Mouse (Mus musculus) adrenal gland, adult 18-20 months (tissue): ENCODE measurements around the gene Ppfibp1. TPM values are rescaled to one million over a fixed set of nuclear protein-coding genes. Genes with fewer than 3 reads are reported as not detected.

Experiments
- total RNA-seq, 2 experiments: library from RNA; stranded (reverse); gene quantifications; 1 replicate in 1 of 2; 2 replicates in 1 of 2; pipeline ENCODE4 v1.2.3; 2021

Ppfibp1 gene
- total RNA-seq, 2 experiments from 2014 or later: 72.0 to 88.3 TPM

Other genes starting within 250 kb of the Ppfibp1 start
- gene Med21, start 245.9 kb upstream of the Ppfibp1 start, total RNA-seq: 10 to 100 TPM; 66.4 to 67.1 TPM
- gene Tm7sf3, start 245.7 kb upstream of the Ppfibp1 start, total RNA-seq: 10 to 100 TPM; 30.2 to 33.3 TPM
- 10 to 100 TPM; 20.3 to 21.0 TPM for gene Stk38l, start 163.5 kb upstream of the Ppfibp1 start, total RNA-seq
- 1 to 10 TPM in 1 of 2 experiments, under 1 TPM in 1; 0.67 to 1.2 TPM for gene Arntl2, start 92.4 kb upstream of the Ppfibp1 start, total RNA-seq
- gene Smco2, start 38.4 kb upstream of the Ppfibp1 start, total RNA-seq: not detected
- gene 1700034J05Rik, start 65.9 kb downstream of the Ppfibp1 start, total RNA-seq: not detected
- under 1 TPM; 0.66 to 0.99 TPM for gene Rep15, start 144.1 kb downstream of the Ppfibp1 start, total RNA-seq
- 100 to 1,000 TPM in 1 of 2 experiments, 10 to 100 TPM in 1; 80.3 to 102 TPM for gene Mrps35, start 154.3 kb downstream of the Ppfibp1 start, total RNA-seq
- under 1 TPM in 1 of 2 experiments, not detected in 1; 0.27 TPM for gene Mansc4, start 198.5 kb downstream of the Ppfibp1 start, total RNA-seq
- gene Klhl42, start 202.9 kb downstream of the Ppfibp1 start, total RNA-seq: 10 to 100 TPM; 16.5 to 25.6 TPM